Mouse (Mus musculus) mouse trophoblast stem cell (cell line): ENCODE data around the gene Nfe2l2.
"Not testable (repeated sequence)": the region's sequence is repeated elsewhere in the genome, so short reads cannot be mapped to it uniquely, and the experiment has no call there.

Experiments used
- in situ Hi-C, 2 experiments: fragments of 300-500 bp; cut with MseI, MboI; formaldehyde crosslinking; loops; 2 replicates in 1 of 2; 3 replicates in 1 of 2; pipeline ENCODE4 v1.15.1; 2025

The Nfe2l2 gene

GRCm38 (mm10) chr2:75653150-75653549 lies 51.3 kb downstream of the Nfe2l2 start:
- in situ Hi-C loops = loop anchor here in 1 of 2 experiments (10.0 kb wide), 1 partner anchor 48 kb away; no protein-coding TSS in a partner anchor

DNA sequence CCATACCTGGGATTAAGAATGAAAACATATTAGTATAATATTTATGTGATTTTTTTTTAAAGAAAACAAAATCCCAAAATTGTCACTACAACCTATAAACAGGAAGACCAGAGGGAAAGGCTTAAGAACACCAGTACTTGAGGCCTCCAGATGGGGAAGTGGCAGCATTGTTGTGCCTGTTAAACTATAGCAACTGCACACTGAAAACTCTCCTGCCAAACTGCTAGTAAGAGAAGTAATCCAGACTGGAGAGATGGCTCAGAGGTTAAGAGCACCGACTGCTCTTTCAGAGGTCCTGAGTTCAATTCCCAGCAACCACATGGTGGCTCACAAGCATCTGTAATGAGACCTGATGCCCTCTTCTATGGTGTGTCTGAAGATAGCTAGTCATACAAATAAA lies 54.0 kb downstream of the Nfe2l2 start:
- in situ Hi-C loops = loop anchor here in 1 of 2 experiments (10.0 kb wide), 1 partner anchor 46 kb away; no protein-coding TSS in a partner anchor

GRCm38 (mm10) chr2:75645251-75645650 lies 59.2 kb downstream of the Nfe2l2 start:
- in situ Hi-C loops = no loop called here

GRCm38 (mm10) chr2:75643950-75644349 lies 60.5 kb downstream of the Nfe2l2 start:
- in situ Hi-C loops = no loop called here

DNA sequence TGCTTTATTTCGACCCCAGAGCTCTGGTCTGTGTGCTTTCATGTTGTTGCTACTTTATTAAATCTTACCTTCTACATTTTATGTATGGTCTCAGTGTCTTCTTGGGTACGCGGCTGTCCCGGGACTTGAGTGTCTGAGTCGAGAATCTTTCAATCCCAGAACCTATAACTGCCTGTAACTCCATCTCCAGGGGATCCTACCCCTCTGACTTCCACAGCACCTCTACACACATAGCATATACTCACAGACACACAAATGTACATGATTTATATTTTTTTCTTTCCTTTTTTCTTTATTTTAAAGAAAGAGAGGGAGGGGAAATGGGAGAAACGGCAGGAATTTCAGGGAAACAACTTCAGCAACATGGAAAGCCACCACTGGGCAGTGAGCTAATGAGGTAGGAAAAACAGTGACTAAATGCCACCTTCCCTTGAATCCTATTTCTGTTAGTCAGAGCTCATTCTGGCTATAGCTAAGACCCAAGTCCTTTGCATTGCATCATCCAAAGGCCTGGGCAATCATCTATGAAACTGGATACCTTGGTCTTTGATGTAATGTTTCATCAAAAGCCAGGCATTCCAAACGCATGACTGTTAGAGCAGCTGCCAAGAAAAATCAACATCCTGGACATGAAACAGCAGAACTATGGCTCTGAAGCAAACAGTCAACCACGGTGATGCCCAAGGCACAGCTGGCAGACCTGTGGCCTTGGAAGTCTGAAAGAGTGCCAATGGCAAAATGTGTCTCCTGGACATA lies 61.5 kb downstream of the Nfe2l2 start:
- in situ Hi-C loops = no loop called here

DNA sequence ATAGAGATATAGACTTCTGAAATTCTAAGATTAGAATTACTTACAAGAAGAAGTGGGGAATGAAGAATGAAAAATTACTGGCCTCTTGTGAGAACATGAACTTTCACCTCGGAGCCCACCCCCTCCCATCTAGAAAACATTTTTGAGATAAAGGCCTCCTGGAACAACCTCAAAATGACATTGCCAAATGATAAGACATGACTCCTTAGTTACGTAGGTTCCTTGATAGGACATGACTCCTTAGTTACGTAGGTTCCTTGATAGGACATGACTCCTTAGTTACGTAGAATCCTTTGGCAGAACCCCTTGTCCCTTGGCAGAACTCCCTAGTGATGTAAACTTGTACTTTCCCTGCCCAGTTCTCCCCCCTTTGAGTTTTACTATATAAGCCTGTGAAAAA lies 62.1 kb downstream of the Nfe2l2 start:
- in situ Hi-C loops = not testable (repeated sequence)

GRCm38 (mm10) chr2:75639535-75639934 lies 64.9 kb downstream of the Nfe2l2 start:
- in situ Hi-C loops = not testable (repeated sequence)

- in situ Hi-C loops = not testable (repeated sequence)
Measured at GRCm38 (mm10) chr2:75637822-75638221, 66.6 kb downstream of the Nfe2l2 start.

DNA sequence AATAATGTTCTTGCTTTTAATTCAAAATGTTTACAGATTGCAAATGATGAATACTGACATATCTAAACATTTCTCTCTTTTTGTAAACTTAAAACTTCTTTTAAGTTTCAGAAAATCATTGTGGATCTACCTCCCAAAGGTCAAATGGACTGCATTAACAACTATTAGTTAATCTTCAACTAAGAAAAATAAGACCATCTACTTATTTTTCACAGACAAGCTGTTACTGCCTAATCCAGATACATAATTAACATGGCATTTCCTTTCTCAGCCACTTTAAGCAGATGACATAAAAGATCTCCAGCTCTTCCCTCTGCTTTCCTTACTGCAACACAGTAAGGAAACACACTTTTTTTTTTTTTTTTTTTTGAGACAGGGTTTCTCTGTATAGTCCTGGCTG lies 67.1 kb downstream of the Nfe2l2 start:
- in situ Hi-C loops = no loop called here

- in situ Hi-C loops = not testable (repeated sequence)
Measured at GRCm38 (mm10) chr2:75637055-75637304, 67.5 kb downstream of the Nfe2l2 start.

DNA sequence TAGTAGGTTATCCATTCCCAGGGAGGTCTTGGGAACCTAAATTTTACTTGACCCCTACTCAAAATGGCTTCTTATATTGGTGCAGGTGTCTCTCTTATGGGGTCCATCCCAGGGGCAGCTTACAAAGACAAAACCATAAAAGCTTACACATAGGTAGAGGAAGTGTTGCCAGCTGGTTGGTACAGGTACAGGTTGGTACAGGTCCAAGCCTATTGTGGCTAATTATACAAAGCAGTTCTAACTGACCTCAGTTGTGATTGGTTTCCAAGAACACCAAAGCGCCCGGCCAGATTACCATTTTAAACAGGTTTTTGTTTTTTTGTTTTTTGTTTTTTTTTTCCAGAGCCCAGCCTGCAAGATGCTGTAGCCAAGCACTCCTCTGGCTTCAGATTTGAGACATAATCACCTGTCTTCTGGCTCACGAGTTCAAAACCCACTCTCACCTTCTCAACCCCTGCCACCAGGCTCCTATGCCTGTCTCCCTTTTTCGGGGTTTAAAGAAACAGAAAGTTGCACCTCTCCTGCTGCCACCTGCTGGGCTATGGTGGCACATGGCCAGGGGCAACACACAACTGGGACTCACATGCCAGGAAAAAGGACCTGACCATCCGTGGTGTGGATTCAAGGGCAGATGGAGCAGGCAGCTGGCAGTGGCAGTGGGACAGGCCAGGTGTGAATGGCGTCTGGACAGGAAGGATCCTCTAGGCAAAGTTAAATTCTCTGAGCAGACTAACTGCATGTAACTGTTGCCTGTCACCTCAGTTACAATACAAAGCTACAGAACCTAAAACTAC lies 68.0 kb downstream of the Nfe2l2 start:
- in situ Hi-C loops = no loop called here

GRCm38 (mm10) chr2:75634431-75634830 lies 70.0 kb downstream of the Nfe2l2 start:
- in situ Hi-C loops = not testable (repeated sequence)

GRCm38 (mm10) chr2:75633784-75634183 lies 70.7 kb downstream of the Nfe2l2 start:
- in situ Hi-C loops = no loop called here

DNA sequence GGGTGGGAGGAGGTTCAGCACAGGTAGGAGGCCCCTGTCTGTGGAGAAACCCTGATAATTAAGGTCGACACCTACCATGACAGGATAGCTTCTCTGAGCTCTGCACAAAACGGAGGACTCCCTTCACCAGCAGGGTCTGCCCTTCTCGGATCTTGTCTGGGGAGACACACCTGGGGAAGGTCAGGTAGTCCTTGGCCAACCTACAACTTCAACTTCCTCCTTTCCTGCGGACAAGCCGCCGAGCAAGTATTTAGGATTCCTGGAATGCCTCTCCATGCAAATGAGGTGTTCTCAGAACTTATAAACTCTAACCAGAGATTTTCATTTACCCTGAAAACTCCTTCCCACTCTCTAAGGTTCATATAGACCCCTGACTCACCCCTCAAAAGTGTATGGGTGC lies 71.1 kb downstream of the Nfe2l2 start:
- in situ Hi-C loops = no loop called here

DNA sequence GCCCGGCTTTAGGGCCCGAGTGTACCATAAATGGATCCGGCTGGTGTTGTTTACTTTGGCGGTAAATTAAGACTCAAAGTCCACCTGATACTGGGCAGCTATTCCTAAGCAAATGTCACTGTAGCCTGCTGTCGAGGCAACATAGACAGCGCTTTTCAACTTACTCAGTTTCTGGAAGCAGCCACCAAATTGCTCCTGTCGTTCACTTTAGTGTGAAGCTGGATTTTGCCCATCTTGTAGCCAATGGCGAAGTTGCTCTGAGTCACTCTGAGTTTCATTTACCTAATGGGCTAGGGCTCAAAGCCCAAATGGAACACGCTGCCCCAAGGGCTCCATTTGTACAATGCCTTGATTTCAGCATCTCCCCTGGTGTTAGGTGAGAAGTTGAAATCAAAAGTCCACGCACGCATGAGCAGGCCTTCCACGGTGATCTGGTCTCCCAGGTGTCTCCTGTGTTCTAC lies 71.7 kb downstream of the Nfe2l2 start:
- in situ Hi-C loops = no loop called here

DNA sequence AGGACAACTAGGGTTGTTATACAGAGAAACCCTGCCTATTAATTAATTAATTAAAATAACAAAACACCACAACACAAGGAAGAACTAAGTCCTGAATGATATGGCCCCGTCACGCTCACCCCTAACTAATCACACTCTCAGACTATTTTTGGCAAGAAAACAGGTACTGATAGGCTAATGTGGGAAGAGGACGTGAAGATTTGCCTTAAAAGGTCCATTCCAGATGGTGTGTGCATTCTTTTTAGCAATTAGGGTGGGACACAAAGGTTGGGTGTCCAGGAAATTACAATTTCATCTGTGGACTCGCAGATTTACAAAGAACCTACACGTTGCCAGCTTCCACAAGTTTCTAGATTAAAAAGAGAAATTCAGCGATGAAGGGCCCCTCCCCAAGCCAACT lies 72.4 kb downstream of the Nfe2l2 start:
- in situ Hi-C loops = no loop called here

DNA sequence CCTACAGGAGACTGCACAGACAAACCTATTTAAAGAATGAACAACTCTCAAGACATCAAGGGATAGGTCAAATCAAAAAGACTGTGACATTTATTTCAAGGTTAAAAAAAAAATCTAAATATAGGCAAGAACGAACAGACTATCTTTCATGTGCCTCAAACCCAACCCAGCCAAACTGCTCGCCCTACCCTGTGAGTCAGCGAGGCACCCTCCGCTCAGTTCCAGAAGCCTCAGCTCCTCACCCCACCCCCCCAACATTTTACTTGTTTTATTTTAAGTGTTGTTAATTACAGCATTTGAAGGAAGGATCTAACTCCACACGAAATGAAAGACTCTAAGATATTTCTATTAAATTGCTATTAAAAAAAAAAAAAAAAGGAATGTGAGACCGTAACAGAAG lies 73.0 kb downstream of the Nfe2l2 start:
- in situ Hi-C loops = no loop called here

- in situ Hi-C loops = no loop called here
Measured at GRCm38 (mm10) chr2:75628487-75628886, 76.0 kb downstream of the Nfe2l2 start.

DNA sequence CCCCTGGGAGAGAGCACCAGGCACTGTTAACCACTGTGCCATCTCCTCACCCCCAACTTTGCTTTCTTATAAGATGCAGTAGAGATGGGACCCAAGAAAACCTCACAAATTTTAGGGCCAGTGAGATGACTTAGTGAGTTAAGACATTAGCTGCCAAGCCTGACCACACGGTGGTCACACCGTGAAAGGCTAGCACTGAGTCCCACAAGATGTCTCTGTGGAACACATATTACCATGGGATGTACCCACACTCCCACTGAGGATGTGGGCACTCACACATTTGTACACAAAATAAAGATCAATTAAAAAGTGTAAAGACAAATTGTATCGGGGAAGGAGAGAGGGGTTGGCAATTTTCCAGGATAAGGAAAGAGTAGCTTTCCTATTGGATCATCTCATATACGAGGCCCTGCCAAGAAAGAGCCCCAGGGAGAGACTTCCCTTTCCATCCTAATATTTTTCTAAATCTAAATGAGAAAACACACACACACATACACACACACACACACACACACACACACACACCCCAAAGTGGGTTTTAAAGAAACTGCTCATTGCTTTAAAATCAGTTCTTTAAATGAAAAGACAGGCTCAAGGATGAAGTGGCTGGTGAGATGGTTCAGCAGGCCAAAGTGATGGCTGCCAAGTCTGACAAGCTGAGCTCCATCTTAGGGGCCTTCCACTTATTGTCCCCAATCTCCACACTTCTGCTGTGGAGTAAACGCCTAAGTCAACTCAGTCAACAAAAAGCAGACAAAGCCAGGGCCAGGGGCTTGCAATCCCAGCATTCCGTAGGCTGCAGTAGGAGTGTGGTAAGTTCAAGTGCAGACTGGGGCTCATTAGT lies 77.6 kb downstream of the Nfe2l2 start:
- in situ Hi-C loops = no loop called here
